Mouse (Mus musculus) E14TG2a.4 (cell line): ENCODE measurements at regions not wholly inside any gene's neighbourhood (a gene's known extent, or its start where the extent isn't known, plus 50 kb on each side); places are given as distances from the start of the nearest gene placed in this dataset.

Experiments
- CTCF ChIP-seq: conservative IDR thresholded peaks from 2 replicates; pipeline ENCODE4 v1.5.1; 2014; ENCODE audit warnings: low read length
- NANOG ChIP-seq: IDR thresholded peaks from 2 replicates; pipeline ENCODE4 v1.6.1; 2014; ENCODE audit warnings: borderline replicate concordance, low read length, mixed read lengths

- TF ChIP-seq CTCF (no peak), NANOG (no peak)
These were observed 411.8 kb downstream of the Ate1 start for GRCm38 (mm10) chr7:130108362-130108761.
